Mouse (Mus musculus) CD8-positive naive resting alpha-beta T cell, adult 2 months (primary cell): ENCODE data around the gene Ube2z.
"Not testable (repeated sequence)": the region's sequence is repeated elsewhere in the genome, so short reads cannot be mapped to it uniquely, and the experiment has no call there.

Experiments used
- DNase-seq, 2 experiments: peaks; one replicate each; pipeline ENCODE4 v3.0.0; 2022; ENCODE audit warnings: low read depth in 2 of 2, low spot score in 2 of 2

Gene Ube2z

GRCm38 (mm10) chr11:96065215-96065911, at the start of gene Ube2z:
TSS of gene Ube2z (minus strand) at chr11:96065388.
- peak; percentile 89 to 92 for DNase-seq

- DNase-seq, result no peak
These were observed 48.9 kb upstream of the Ube2z start for GRCm38 (mm10) chr11:96114077-96114476.

GRCm38 (mm10) chr11:96111751-96112150, 46.6 kb upstream of the Ube2z start, which contains the start of gene Calcoco2:
TSS of gene Calcoco2 (minus strand) at chr11:96111964.
- DNase-seq, result no peak

DNA sequence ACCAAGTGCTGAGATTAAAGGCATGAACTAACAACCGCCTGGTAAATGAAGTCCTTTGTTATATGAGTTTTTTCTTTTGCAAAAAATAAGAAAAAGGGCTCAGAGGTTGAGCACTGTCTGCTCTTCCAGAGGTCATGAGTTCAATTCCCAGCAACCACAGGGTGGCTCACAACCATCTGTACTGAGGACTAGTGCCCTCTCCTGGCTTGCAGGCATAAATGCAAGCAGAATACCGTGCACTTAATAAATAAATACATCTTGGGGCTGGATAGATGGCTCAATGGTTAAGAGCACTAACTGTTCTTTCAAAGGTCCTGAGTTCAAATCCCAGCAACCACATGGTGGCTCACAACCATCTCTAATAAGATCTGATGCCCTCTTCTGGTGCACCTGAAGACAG, 45.8 kb upstream of the Ube2z start:
- not testable (repeated sequence) for DNase-seq

- no peak for DNase-seq
These were observed 43.2 kb upstream of the Ube2z start for GRCm38 (mm10) chr11:96108376-96108775.

- peak; percentile 9 to 29 for DNase-seq
These were observed 28.2 kb upstream of the Ube2z start for GRCm38 (mm10) chr11:96093361-96093760.

GRCm38 (mm10) chr11:96092674-96093291, 27.6 kb upstream of the Ube2z start:
- no peak for DNase-seq

DNA sequence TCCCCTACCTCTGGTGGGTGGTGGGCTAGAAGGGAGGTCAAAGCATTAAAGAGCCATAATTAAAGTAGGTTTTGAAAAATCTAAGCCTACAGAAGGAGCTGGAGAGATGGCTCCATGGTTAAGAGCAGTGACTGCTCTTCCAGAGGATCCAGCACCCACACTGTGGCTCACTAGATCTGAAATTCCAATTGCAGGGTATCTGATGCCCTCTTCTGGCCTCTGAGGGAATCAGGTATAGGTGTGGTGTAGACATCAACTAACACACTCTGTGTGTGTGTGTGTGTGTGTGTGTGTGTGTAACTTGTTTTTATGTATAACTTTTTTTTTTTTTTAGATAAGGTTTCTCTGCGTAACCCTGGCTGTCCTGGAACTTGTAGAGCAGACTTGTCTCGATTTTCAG, 25.9 kb upstream of the Ube2z start:
- DNase-seq, result no peak

DNA sequence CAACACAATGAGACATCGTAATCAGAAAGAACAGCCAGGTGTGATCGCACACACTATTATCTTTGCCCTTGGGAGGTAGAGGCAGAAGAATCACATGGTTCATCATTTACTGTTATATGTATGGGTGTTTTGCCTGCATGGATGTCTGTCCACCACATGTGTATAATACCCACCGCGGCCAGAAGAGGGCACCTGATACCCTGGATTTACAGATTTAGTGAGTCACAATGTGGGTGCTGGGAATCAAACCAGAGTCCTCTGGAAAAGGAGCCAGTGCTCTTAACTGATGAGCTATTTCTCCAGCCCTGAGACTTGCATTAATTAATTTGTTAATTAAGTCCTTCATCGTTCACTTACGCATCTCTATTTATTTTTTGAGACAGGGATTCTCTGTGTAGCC, 22.8 kb upstream of the Ube2z start:
- DNase-seq, result no peak

DNA sequence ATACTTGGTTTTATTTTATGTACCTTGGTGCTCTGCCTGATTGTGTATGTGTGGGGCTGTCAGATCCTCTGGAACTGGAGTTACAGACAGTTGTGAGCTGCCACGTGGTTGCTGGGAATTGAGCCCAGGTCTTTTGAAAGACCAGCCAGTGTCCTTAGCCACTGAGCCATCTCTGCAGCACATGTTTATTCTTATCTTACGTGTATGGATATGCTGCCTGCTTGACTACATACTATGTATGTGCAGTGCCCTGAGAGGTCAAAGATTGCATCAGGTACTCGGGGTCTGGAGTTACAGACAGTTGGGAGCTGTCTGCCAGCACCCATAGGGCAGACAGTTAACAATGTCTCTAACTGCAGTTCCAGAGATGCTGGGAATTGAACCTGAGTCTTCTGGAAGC, 17.5 kb upstream of the Ube2z start:
- no peak for DNase-seq

DNA sequence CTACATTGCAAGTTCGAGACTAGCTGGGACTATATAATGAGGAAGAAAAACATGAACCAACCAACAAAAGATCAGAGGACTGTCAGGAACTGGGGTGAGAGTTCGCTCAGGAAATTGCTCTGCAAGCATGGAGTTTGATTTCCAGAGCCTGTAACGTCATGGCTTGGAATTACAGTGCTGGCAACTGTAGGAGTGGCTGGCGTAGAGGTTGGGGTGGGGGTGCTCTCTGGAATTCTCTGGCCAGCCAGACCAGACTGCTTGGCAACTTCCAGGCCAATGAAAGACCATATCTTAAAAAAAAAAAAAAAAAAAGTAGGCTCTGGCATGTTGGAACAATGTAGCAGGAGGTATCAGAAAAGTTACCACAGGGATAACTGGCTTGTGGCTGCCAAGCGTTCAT, 15.5 kb upstream of the Ube2z start:
- DNase-seq, result no peak

DNA sequence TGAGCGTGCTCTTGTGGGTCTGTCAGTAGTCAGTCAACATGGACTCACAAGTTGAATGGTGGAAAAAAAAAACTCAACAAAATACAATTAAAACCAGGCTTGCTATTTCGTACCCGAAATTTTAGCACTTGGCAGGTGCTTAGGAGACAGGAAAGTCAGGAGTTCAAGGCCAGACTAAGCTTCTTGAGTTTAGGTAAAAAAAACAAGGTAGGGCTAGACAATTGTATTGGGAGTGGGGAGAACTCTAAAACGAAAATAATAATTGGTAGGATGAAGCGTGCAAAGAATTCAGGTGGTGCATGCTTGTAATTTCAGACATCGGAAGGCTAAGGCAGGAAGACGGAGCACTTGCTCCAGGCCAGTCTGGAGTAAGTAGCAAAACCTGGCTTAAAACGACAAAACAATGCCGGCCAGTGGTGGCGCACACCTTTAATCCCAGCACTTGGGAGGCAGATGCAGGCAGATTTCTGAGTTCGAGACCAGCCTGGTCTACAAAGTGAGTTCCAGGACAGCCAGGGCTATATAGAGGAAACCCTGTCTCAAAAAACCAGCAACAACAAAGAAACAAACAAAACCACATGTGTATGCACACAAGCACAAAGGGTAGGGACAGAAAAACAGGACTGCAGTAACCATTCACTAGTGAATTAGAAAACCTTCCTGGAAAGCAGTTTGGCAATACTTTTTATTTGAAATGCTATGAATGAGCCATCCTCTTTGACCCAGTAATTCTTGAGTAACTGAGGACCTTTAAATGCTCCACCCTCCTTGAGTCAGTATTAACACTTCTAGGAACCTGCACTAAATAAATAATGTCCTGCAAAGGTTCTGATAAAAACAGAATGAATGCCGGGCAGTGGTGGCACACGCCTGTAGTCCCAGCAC, 11.3 kb upstream of the Ube2z start:
- no peak for DNase-seq

GRCm38 (mm10) chr11:96075509-96076220, 10.5 kb upstream of the Ube2z start, which contains the start of gene Atp5g1:
TSS of gene Atp5g1 (minus strand) at chr11:96075670.
- DNase-seq, result peak; percentile 96 to 99

GRCm38 (mm10) chr11:96075177-96075508, 10.0 kb upstream of the Ube2z start:
- DNase-seq, result peak in 1 of 2 experiments; percentile 5

- no peak for DNase-seq
These were observed 9.4 kb upstream of the Ube2z start for GRCm38 (mm10) chr11:96074351-96075176.

- DNase-seq, result no peak
These were observed 8.3 kb upstream of the Ube2z start for GRCm38 (mm10) chr11:96073295-96073993.

DNA sequence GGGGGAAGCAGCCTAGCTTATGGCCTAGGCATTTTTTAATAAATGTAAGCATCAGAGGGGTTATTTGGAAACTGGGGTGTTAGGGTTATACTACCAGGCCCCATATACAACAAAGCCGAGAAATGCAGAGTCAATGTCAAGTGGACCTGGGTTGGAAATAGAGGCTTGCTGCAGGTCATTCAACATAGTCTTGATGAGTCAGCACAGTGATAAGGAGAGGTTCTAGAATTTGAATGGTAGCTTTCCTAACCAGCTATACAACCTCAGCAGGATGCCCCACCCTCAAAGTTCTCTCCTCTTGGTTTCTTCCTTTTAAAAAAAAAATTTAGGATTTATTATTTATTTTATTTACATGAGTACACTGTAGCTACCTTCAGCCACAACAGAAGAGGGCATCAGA, 5.8 kb upstream of the Ube2z start:
- DNase-seq, result no peak

- DNase-seq, result no peak
These were observed 5.2 kb upstream of the Ube2z start for GRCm38 (mm10) chr11:96070353-96070752.

GRCm38 (mm10) chr11:96068231-96068630, 3.0 kb upstream of the Ube2z start:
- no peak for DNase-seq
